Mouse (Mus musculus) naive thymus-derived CD4-positive, alpha-beta T cell, adult 2 months (primary cell): ENCODE data around the gene Trim10.
"Not testable (repeated sequence)": the region's sequence is repeated elsewhere in the genome, so short reads cannot be mapped to it uniquely, and the experiment has no call there.

Source experiments
- DNase-seq: peaks from one replicate; pipeline ENCODE4 v3.0.0-alpha.2; 2011; ENCODE audit warnings: low read depth

Trim10 gene

DNA sequence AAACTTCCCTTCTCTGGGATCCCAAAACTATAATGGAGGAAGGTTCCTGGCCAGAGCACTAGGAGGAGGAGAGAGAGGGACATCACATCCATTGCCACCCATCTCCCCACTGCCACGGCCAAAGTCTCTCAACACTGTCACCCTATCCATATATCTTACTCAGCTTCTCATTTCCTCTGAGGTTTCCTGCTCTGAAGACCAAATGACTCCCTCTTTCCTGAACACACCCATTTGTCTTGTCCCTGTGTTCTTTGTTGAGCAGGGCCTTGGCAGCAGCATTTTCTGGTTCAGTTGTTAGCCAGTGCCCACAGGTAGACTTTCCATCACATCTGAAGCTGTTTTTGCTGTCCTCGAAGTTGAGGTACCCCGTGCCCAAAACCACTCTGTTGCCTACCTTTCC is 11.2 kb upstream of the Trim10 start:
- no peak for DNase-seq

DNA sequence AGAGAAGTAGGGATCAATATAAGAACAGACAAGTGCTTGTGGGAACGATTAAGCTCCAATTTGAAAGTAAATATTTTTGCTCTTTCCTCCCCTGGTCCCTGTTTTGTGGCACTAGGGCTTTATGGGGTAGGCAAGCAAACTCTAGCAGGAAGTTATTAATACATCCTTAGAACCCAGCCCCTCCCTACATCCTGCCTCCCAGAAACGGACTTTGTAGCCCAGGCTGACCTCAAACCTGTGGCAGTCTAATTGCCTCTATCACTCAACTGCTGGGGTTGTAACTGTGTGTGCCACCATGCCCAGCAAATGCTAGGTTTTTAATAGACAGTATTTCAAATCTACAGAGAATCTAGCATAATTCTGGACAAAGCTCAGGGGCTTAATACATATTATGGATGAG is 7.7 kb upstream of the Trim10 start:
- DNase-seq: no peak

DNA sequence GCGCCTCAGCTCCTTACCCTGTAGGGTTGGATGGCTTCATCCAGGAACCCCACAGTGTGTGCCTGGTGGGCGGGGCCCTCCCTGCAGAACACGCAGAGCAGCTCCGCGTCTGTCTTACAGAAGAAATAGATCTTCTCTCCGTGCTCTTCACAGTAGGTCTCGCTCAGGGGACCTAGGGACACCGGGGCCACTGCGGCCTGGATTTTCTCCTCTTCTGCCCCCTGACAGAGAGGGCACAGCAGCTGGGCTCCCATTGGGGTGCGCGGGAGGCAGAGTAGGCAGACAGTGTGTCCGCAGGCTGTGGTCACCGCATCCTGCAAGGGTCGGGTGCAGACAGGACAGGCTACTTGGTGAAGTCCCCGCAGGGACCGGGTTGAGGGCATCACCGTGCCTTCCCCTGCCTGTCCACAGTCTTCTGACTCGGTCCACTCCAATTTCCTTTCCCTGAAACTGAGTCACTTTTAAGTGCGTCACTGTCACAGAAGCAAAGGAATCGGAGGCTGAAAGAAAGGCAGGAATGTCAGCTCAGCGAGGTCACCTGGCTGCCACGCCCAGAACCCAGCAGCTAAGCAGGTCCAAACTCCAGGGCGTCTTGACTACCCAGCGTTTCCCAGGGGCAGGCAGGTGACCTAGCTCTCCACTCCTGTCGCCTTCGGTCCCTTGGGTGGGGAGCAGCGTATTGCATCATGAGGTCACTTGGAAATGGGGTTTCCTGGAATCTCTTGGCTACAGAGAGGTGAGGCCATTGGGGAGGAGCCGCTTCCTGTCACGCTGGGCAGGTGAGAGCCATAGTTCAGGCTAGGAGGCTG is 2.5 kb upstream of the Trim10 start, which contains the start of gene Trim15:
Gene Trim15, minus strand, starts transcription at position 492 of the 809 bp plus-strand sequence.
- no peak for DNase-seq

DNA sequence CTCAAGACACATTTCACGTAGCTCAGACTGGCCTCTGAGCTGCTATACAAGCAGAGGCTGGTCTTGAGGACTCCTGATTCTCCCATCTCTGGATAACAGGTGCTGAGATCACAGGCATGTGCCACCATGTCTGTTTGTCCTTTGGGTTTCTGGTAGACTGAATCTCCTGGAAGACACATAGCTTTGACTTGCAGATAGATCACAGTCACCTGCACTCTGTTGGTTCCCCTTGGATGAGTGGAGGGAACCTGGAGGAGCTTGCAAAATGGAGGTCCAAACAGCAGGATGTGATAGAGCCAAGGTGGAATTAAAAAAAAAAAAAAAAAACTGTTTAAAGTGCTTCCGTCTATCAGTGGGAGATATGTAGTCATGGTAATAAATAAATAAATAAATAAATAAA is 538 bp upstream of the Trim10 start:
- DNase-seq: no peak

DNA sequence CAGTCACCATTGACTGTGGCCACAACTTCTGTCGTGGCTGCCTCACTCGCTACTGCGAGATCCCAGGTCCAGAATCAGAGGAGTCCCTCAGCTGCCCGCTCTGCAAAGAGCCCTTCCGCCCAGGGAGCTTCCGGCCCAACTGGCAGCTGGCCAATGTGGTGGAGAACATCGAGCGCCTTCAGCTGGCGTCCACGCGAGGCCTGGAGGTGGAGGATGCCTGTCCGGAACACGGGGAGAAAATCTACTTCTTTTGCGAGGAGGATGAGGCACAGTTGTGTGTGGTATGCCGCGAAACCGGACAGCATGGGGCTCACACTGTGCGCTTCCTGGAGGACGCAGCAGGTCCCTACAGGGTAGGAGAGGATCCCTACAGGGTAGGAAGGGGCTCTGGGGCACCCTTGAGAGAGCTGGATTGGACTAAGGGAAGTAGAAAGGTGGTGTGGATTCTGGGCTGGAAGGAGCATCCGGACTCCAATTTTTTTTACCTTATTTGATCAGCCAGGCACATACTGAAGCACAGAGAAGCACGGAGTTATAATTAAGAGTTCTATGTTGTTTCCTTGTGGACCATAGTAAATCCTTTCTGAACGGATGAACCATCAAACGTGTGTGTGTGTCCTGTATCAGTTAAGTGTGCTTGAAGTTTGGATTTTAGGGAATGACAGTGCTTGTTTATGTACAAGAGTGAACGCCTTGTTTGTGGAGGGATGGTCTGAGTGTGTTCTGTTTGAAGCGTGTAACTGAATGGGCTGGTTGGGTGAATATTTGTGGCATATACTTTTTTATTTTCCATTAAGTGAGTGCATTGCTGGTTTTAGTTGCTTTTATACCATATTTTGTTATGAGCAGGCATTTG is 809 bp downstream of the Trim10 start:
- DNase-seq: no peak

DNA sequence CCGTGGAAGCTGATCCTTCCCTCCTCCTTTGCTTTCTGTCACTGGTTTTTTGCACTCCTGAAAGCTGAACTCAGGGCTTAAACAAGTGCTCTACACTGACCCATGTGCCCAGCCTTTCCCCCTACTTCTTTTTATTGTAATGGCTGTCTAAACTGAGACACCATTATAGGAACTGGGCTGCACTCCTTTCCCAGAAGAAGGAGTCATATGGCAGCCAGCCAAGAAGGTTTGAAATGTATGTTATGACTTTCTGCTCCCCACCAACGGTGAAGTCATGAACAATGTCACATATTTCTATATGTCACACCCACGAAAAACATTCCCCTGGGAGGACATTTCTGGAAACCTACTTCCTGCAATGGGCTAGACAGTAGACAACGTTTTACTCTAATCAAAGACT is 5.3 kb downstream of the Trim10 start:
- no peak for DNase-seq

DNA sequence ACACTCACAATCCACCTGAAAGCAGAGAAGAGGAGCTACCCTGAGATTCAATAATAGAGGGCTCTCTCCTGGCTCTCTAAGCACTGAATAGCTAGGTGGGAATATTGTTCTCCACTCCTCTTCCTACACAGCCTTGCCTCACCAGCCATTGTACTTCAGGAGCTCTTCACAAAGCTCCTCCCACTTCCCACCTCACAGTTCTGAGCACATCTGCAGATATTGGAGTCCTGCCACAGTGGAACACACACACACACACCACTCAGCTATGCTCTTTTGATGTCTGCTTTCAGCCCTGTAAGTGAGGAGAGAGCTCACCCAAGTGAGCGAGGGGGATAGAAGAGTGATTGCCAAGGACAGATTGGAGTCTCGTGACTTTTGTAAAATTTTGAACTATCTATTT is 14.0 kb downstream of the Trim10 start:
- no peak for DNase-seq

DNA sequence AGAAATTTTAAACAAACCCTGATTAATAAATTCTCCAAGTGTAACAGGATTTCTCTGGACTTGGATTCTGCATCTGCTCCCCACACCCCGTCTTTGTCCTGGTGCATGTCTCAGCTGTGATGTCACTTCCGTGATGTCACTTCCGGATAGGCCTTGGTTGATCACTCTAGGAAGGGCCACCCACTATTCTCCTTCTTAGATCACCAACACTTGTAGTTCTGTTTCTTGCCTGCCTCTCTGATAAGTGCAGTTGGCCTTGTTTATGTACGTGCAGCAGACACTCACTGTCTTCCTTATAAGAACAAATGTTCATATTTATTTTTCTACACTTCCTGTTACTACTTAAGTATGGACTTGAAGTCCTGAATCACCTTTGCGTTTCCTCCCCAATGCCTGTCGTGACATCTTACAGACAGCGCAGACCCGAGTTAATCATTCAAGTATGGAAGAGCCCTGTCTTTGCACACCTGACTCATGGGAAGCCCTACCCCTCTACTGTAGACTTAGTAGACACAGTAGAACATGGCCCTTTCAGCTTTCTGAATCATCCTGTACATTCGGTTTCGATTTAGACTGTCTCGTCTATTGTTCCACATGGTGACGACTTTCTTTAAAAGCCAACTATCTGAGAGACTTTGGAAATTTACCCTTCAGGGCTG is 15.9 kb downstream of the Trim10 start:
- DNase-seq: no peak

DNA sequence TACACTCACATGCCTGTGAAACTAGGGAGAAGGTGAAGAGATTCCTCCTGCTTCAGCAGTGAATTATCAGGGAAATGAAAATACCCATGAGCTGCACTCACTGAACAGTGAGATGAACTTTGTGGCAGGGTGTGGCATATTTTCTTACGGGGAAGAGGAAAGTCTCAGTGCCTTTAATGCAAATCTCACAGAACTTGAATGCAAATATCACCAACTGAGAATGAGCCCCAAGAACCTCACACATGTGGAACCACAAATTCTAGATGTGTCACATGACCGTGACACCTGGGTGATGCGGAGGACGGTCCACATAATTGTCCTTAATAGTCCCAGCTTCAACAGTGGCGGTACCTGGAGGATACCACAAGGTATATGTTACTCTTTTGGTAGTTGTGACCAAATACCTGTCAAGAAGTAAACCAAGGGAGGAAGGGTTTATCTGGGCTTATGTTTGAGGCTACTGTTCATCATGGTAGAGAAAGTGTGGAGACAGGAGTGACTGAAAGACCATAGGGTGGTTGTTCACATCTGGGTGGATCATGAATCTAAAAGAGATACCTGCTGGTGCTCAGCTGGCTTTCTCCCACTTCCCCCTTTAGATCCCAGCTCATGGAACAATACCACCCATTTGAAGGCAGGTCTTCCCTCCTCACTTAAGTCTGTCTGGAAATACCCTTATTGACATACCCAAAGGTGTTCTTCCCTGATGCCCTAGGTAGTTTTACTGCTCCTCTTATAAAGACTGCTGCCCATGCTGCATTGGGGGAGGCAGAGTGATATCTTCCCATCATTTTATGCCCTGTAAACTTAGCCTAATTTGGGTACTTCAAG is 20.9 kb downstream of the Trim10 start, which contains the start of gene Trim40:
Gene Trim40, minus strand, starts transcription at position 51 of the 831 bp plus-strand sequence.
- DNase-seq: no peak

DNA sequence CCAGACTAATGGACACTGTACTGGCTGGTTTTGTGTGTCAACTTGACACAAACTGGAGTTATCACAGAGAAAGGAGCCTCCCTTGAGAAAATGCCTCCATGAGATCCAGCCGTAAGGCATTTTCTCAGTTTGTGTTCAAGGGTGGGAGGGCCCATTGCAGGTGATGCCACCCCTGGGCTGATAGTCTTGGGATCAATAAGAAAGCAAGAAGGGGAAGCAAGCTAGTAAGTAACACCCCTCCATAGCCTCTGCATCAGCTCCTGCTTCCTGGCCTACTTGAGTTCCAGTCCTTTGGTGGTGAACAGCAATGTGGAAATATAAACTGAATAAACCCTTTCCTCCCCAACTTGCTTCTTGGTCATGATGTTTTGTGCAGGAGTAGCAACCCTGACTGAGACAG is 22.1 kb downstream of the Trim10 start:
- not testable (repeated sequence) for DNase-seq

DNA sequence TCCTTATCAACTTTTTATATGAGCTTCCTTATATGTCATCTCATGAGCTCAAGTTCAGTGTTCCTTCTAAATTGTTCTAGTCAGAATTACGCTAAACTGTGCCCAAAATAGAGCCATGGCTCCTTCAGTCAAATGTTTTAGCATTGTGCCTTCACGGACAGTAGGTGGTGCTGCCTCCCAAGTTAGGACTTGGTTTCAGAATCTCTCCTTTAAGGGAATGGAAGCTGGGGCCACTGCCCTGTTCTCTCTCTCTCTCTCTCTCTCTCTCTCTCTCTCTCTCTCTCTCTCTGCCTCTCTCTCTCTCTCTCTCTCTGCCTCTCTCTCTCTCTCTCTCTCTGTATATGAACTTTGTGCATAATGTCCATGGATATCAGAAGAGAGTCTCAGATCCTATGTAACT is 23.0 kb downstream of the Trim10 start:
- peak; percentile 61 for DNase-seq

DNA sequence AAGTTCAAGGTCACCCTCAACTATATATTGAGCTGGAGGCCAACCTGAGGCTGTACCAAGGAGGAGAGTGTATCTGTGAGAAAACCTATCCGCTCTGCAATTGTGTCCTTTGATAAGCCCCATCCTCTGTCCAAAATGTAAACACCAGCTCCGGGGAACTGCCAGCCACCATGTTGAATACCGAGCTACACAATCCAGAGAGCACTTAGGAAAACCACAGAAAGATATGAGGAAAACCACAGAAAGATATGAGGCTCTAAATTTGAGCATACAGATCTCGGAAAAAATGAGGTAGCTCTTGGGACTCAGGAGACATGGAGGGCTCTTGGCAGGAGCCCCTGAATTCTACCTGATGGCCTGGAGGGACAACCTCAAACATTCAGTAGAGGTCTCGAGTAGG is 24.0 kb downstream of the Trim10 start:
- no peak for DNase-seq

DNA sequence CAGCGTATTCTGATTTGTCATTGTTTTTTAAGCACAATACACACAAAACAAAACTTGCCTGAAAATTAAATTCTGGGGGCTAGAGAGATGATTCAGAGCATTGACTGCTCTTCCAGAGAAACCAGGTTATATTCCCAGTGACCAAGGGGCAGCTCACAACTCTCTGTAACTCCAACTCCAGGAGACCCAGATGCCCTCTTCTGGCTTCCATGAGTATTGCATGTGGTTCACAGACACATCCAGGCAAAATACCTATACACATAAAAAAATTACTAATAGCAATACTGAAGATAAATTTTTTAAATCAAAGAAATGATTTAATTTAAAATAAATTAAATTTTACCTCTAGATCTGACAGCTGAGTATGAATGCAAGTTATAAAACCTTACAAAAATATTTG is 27.2 kb downstream of the Trim10 start:
- DNase-seq: peak; percentile 24

DNA sequence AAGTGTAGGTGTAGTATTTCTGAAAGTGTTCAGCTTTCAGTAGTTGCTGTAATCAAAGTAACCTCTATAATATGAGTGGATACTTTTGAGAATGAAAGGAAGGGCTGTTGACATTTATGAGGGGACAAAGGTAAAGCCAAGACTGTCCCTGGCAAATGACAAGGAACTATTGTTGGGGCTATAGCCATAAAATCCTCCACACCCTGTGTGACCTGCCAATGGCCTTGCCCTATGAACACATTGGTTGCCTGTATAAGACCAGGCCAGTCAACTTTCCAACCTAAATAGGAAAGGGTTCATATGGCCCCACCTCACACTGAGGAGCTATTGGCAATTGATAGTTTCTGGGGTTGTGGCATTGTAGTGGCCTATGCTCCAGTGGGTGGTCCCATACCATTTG is 27.7 kb downstream of the Trim10 start:
- DNase-seq: no peak

DNA sequence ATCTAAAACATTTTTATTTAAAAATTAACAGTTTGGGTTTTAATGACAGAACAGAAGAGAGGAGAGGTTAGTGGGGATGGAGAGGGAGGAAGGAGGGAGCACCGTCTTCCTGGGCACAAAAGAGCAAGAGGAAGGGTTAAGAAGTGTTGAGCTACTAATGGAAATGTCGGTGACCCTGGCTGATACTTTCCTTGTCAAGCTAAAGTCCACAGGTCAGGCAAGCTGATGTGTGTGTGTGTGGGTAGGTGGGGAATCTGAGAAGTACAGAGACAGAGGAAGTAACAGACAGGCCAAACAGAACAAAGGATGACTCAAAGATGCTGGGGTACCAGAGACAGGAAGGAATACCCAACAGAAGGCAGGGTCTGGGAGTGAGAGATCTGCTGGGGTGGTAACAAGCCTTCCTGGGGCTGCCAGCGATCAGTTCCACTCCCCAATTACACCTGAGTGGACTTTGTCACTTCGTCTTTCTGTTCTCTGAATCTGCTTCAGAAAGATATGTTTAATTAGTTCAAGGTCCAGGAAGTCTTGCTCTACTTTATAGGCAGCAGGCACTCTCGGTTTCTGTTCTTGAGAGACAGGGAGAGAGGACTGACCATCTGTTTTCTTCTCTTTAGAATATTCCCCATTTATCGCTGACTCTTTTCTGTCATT is 28.3 kb downstream of the Trim10 start, which contains the start of gene Trim31:
Gene Trim31, plus strand, starts transcription at position 567 of the 654 bp plus-strand sequence.
- DNase-seq: no peak

DNA sequence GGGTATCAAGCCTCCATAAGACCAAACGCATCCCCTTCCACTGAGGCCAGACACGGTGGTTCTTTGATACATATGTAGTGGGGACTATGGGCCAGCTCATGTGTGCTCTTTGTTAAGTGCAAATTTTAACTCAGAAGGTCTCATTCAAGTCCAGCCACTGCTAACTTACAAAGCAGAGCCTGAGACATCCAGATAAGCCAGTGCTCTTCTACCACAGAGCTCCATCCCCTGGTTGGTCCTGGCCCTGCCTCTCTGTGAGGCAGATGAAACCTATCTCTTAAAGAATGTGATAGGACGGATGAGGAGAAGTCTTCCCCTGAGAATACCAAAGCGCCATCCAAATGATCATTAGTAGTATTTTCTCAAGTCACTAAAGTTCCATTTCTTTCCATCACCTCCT is 30.0 kb downstream of the Trim10 start:
- no peak for DNase-seq

DNA sequence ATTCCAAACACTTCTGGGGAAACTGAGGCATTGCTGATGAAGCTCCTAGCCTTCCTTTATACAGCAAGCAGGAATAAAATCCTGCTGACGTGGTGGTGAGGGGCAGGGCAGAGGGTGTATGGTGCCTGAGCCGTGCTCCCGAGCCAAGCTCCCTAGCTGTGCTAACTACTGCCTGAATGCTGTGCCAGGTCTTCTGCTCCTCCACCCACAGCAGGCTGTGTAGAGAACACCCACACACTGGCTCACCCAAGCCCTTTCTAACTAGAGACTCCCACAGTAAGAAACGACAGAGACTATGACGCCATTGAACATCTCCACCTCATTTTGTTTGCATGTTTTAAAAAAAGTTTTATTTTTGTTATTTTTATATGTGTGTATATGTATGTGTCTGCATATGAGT is 30.6 kb downstream of the Trim10 start:
- no peak for DNase-seq

DNA sequence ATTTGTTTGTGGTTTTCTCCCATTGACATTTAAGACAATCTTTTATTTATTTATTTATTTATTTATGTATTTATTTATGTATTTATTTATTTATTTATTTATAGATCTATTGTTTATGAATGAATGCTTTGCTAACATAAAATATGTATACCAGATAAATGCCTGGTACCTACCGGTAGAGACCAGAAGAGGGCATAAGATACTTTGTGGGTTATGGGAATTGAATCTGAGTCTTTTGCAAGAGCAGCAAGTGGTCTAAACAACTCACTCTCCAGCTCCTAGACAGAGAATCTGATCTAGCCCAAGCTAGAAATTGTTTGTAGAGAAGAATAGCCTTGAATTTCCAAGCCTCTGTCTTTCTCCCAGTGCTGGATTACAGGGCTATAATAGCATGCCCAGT is 31.3 kb downstream of the Trim10 start:
- peak; percentile 26 for DNase-seq

DNA sequence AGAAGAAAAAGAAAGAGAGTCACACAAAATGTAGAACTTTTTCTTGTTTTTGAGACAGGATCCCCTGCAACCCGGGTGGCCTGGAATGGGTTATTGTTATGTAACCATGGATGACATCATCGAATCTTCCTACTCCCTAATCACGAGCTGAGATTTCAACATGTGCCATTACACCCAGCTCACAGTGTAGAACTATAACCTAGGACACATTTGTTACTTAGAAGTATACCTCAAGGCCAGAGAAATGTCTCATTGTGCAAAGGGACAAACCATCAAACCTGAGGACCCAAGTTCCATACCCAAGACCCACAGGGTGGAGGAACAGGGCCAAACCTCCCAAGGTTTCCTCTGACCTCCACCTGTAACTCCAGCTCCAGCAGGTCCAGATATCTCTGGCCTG is 34.3 kb downstream of the Trim10 start:
- DNase-seq: no peak

DNA sequence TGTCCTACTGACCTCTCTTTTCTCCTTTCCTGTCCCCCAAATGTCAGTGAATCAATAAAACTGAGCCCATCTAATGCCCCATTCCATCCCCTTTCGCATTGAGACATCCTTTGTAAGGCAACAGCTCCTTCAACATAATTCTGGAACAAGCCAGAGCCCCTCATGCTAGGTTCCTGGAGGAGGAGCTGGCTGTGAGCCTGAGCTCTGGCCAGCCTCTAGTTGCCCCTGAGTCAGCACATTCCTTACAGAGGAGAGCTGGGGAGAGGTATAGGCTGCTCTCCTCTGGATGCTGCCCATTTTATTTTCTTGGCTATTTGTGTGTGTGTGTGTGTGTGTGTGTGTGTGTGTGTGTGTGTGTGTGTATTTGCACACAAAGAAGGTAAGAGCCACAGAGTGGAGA is 38.9 kb downstream of the Trim10 start:
- no peak for DNase-seq

DNA sequence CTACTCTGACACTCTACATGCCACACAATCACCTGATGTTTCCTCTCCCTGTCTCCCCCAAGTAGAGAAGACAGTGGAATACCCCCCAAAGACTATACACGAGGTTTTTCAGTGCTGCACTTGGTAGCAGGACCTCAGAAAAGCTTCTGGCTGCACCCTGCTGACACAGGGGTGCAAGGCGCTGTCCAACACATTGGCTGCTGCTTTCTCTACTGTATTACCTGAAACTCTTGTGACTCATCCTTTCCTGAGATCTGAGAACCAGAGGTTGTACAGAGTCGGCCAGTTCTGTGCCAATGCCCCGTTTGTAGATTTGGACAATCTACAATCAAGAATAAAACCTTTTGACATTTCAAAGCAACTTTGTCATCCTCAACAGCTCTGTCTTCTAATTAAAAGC is 40.4 kb downstream of the Trim10 start:
- DNase-seq: no peak
